Mouse (Mus musculus): Measurements from ENCODE around the gene Slc4a2. TPM values are rescaled to one million over a fixed set of nuclear protein-coding genes. Genes with fewer than 3 reads are reported as not detected.

Gene Slc4a2
- polyA plus RNA-seq, 1 experiment from 2014 or later, result 12.6 TPM

Other genes starting within 250 kb of the Slc4a2 start
- gene Kcnh2, start 72.2 kb upstream of the Slc4a2 start, polyA plus RNA-seq (2015; fragmentation: Nextera tagmentation; extraction: Ambion mirVana), result 0.20 and 0.27 TPM in 2 replicates
- gene Nos3, start 59.0 kb upstream of the Slc4a2 start, polyA plus RNA-seq (2015; fragmentation: Nextera tagmentation; extraction: Ambion mirVana), result 2.0 and 2.2 TPM in 2 replicates
- gene Atg9b, start 31.7 kb upstream of the Slc4a2 start, polyA plus RNA-seq (2015; fragmentation: Nextera tagmentation; extraction: Ambion mirVana), result 1.8 and 2.9 TPM in 2 replicates
- gene Abcb8, start 30.2 kb upstream of the Slc4a2 start, polyA plus RNA-seq (2015; fragmentation: Nextera tagmentation; extraction: Ambion mirVana), result 29.6 TPM in 2 replicates
- gene Asic3, start 10.4 kb upstream of the Slc4a2 start, polyA plus RNA-seq (2015; fragmentation: Nextera tagmentation; extraction: Ambion mirVana), result not detected in 2 replicates
- gene Cdk5, start 307 bp upstream of the Slc4a2 start, polyA plus RNA-seq (2015; fragmentation: Nextera tagmentation; extraction: Ambion mirVana), result 8.8 and 10.9 TPM in 2 replicates
- gene Fastk, start 21.4 kb downstream of the Slc4a2 start, polyA plus RNA-seq (2015; fragmentation: Nextera tagmentation; extraction: Ambion mirVana), result 44.9 and 53.4 TPM in 2 replicates
- 5.5 and 6.1 TPM in 2 replicates for gene Tmub1, start 24.0 kb downstream of the Slc4a2 start, polyA plus RNA-seq (2015; fragmentation: Nextera tagmentation; extraction: Ambion mirVana)
- gene Agap3, start 28.3 kb downstream of the Slc4a2 start, polyA plus RNA-seq (2015; fragmentation: Nextera tagmentation; extraction: Ambion mirVana), result 4.4 and 5.0 TPM in 2 replicates
- not detected in 2 replicates for gene Gbx1, start 103.4 kb downstream of the Slc4a2 start, polyA plus RNA-seq (2015; fragmentation: Nextera tagmentation; extraction: Ambion mirVana)
- gene Asb10, start 117.1 kb downstream of the Slc4a2 start, polyA plus RNA-seq (2015; fragmentation: Nextera tagmentation; extraction: Ambion mirVana), result 0.07 TPM in 1 of 2 replicates, not detected in the other
- gene 4931409K22Rik, start 133.0 kb downstream of the Slc4a2 start, polyA plus RNA-seq (2015; fragmentation: Nextera tagmentation; extraction: Ambion mirVana), result not detected in 2 replicates
- 36.2 and 36.9 TPM in 2 replicates for gene Abcf2, start 153.6 kb downstream of the Slc4a2 start, polyA plus RNA-seq (2015; fragmentation: Nextera tagmentation; extraction: Ambion mirVana)
- 10.7 and 11.3 TPM in 2 replicates for gene Chpf2, start 162.9 kb downstream of the Slc4a2 start, polyA plus RNA-seq (2015; fragmentation: Nextera tagmentation; extraction: Ambion mirVana)
- 0.55 and 1.3 TPM in 2 replicates for gene Smarcd3, start 200.6 kb downstream of the Slc4a2 start, polyA plus RNA-seq (2015; fragmentation: Nextera tagmentation; extraction: Ambion mirVana)

Data from liver, embryonic 16.5 days (tissue).